Mouse (Mus musculus): ENCODE results near the gene Srsf7. TPM values are rescaled to one million over a fixed set of nuclear protein-coding genes. Genes with fewer than 3 reads are reported as not detected.
"Not testable (repeated sequence)": the region's sequence is repeated elsewhere in the genome, so short reads cannot be mapped to it uniquely, and the experiment has no call there.

Gene Srsf7
- total RNA-seq, 4 experiments from 2014 or later = 39.2 to 44.4 (median 41.9) TPM

DNA sequence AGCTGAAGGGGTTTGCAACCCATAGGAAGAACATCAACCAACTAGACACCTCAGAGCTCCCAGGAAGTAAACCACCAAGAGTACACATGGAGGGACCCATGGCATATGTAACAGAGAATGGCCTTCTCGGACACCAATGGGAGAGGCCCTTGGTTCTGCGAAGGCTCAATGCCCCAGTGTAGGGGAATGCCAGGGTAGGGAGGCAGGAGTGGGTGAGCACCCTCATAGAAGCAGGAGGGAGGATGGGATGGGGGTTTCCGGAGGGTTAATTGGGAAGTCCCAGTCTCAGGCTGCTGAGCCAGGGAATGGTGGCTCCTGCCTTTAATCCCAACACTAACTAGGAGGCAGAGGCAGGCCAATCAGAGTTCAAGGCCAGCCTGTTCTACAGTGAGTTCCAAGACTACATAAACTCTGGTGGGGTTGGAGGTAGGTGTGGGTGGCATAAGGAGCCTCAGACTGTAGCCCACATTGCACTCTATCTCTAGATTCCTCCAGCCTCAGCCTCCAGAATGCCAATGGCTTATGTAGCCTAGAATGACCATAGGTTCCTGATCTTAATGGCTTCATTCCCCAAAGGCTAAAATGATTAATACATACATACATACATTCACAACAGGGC lies 7.8 kb downstream of the Srsf7 start:
- no peak for DNase-seq (ENCODE audit: low spot score)

DNA sequence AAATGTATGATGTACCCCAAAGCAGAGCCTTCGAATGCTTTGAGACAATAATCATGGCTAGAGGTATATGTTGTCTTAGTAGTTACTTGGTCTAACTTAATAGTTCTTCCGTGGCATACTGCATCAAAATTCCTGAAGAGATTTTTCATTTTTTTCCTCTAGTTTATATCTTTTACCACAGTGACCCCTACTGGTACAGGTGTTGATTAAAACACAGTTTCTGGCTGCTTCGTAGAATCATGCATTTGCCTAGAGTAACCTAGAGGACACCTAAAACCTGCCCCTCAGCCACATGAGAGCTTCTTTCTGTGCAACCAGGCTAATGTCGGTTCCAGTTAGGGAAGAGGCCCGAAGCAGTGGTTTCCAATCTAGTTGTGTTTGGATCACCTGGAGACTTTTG lies 14.0 kb downstream of the Srsf7 start:
- DNase-seq (ENCODE audit: low spot score) = peak; percentile 24

DNA sequence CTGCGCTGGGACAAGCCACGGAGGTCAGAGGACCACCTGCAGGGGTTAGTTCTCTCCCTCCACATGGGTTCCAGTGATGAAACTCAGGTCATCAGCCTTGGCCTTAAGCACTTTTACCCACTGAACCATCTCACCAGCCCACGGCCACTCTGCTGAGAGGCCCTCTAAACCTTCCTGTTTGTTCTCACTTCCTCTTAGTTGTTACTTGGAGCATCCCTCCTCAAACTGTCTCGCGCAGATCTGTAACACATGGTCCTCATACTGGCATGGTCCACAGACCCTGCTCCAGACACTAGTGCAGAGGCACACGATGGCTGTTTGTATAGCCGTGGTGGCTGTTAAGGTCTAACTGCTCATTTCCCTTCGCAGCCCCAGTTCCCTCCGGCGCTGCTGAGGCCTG lies 23.5 kb downstream of the Srsf7 start:
- DNase-seq (ENCODE audit: low spot score) = no peak

DNA sequence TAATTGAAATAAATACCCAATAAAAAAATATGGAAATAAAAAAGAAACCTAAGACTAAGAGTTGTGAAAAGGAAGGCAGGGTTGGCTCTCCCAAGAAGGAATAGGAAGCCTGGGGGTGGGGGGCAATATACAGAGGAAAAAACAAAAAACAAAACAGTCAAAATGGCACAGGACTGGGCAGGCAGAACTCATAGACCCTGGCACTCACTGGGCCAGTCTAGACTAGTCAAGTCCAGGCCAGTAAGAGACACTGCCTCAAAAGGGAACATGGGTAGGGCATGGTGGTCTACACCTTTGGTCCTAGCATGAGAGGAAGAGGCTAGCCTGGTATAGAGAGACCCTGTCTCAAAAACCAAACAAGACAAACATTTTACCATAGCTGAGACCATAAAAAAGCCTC lies 26.6 kb downstream of the Srsf7 start:
- no peak for DNase-seq (ENCODE audit: low spot score)

DNA sequence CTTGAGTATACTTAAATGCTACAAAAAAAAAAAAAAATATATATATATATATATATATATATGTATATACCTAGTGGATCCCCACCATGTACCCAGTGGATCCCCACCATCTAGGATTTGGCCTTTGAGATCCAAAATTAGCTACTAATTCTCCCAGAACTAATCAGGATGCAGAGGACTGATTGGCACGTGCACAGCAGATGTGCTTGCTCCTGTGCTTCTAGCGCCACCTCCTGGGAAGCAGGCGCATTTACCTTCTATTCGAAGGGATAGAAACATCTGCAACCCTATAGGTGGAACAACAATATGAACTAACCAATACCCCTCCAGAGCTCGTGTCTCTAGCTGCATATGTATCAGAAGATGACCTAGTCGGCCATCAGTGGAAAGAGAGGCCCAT lies 27.1 kb downstream of the Srsf7 start:
- peak; percentile 78 for DNase-seq (ENCODE audit: low spot score)

DNA sequence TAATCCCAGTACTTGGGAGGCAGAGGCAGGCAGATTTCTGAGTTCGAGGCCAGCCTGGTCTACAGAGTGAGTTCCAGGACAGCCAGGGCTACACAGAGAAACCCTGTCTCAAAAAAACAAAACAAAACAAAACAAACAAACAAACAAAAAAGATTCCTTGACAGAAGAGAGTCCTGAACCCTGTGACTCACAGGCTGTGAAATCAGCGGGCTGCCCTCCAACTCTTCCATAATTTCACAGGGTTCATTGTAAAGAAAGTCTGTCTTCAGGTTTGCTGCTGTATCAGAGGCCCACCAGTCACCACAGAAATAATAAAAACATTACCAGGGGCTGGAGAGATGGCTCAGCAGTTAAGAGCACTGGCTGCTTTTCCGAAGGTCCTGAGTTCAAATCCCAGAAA lies 28.3 kb downstream of the Srsf7 start:
- DNase-seq (ENCODE audit: low spot score) = not testable (repeated sequence)

DNA sequence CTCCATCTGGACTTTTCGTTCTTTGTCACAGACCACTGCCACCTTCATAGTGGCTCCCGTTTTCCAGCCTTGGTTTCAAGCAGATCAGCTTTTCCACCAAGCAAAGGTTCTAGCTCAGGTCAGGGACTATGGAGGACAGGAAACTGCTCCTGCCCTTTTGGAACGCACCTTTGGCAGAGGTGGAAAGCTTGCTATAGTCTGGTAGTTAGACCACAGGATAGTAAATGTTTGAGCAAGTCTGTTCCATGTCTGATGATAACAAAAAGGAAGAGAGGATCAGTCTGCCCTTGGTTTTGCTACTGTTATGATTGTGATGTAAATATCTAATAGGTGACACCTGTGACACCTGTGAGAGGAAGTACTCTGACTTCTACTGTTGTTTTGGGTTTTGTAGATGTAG lies 31.1 kb downstream of the Srsf7 start:
- DNase-seq (ENCODE audit: low spot score) = no peak

DNA sequence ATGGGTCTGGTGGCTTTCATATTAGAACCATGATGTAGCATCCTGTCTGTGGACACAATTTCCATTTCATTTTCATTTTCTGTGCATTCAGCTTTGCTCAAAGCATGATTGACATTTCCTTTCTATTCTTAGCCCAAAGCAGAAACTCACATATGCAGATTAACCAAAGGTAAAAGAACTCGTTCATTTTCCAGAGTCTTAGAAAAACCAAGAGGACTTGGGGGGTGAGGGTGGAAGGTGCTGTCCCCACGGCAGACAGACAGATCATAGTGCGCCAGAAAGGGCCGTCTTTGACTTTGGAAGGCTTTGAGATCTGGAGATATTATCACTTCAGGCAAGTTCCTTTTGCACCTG lies 31.7 kb downstream of the Srsf7 start:
- no peak for DNase-seq (ENCODE audit: low spot score)

DNA sequence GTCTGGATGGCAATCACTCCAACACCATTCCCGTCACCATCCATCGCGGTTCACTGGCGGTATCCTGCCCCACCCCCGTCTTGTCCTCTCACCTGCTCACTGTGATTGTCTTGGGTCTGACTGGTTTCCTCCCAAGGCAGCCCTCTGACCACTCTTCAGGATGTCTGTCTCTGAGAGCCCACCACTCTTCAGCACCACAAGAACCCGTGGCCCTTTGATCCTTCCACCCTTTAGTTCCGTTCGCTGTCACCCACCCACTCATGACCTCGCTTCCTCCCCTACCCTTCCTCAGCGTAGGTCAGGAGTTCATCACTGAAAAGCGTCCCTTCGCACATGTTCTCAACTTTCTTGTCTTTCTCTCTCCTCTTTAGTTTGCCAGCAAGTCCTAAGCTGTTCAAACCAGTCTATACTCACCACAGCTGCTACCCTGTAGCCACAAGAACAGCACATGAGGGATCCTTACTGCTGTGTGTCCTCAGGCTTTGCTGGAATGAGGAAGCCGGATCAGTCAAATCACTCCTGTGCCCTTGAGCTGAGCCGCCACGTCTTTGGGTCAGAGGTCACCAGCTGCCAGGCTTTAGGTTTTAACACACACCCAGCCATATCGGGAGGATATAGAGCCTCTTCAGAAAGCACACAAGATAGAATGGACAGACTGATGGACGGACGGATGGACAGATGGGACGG lies 32.3 kb downstream of the Srsf7 start:
- DNase-seq (ENCODE audit: low spot score) = no peak

DNA sequence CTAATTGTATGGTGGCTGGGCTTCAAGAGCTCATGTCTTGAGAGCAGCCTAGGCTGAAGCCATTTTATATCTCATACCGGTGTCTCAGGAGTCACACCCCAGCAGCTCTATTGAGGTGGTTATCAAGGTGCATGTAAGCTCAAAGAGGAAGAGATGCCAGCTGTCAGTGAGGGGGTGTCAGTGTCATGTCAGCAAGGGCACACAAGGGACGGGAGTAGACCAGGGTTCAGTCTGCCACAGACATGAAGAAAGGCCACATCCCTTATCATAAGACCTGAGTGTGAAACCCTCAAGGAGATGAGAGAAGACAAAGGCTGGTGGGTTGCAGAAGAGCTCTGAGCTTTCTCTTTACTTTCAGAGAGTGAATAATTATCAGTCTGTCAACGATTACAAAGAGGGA lies 33.0 kb downstream of the Srsf7 start:
- DNase-seq (ENCODE audit: low spot score) = no peak

DNA sequence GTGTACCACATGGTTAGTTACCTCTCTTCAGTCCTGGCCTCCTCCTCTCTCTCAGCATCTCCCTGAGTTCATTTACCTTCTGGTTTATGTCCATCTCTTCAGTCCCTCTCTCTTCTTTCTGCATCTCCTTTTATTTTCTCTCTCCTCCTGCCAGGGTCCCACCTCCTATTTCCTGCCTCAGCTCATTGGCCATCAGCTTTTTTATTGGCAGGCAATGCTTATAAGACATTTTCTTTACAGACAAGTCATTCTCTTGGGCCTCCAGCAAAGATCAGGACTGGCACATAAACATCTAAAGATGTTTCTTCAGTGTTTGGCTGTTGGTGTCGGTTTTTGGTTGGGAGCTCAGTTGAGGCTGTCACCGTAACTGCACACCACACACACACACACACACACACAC lies 33.4 kb downstream of the Srsf7 start:
- no peak for DNase-seq (ENCODE audit: low spot score)

DNA sequence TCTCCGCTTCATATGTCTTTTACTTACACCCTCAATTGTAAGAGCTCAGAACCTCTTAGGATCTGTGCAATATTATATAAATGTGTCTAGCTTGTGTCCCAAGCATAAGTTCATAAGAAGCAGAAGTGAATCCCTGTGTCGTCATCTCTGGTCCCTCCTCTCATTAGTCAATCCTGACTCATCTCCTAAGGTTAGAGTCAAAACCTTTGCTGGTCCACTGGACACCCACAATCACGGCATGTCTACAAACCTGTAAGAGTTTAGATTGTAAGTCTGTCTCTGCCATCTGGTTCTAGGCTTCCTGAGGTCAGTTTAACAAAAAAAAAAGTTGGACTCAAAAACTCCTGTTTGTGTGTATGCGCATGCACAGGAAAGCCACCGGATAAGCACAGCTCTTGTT lies 34.3 kb downstream of the Srsf7 start:
- DNase-seq (ENCODE audit: low spot score) = no peak

DNA sequence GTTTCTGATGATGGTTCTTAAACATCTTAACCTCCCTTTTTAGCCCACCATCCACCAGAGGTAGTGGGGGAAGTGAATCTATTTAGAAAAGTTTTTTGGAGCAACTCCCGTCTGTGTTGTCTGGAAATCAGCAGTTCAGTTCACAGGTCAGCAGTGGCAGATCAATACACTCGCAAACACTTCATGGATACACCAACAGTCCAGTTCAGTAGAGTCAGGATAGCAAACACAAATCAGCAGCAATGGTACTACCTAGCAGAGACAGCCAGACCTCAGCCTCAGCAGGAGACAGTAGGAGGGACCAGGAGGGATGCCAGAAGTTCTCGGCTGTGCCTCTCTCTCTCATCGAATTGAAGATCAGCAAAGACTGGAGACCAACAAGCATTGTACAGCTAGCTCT lies 35.2 kb downstream of the Srsf7 start:
- DNase-seq (ENCODE audit: low spot score) = no peak

DNA sequence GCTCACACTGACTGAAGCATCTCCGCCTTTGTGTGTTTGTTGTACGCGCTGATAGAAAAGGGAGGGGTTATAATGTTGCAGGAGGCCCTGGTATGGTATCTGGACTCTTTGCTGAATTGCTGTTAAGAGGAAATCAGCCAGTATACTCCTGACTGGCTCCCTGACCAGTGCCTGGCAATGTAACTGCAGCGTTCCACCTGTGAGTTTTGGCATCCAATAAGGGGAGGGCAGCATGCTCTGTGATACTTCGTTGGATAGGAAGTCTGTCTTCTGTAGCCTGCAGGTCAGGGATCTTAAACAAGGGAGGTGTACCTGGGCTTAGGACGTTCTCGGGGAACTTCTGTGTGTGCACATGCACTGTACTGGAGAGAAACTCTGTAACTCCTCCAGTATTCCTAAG lies 36.2 kb downstream of the Srsf7 start:
- no peak for DNase-seq (ENCODE audit: low spot score)

DNA sequence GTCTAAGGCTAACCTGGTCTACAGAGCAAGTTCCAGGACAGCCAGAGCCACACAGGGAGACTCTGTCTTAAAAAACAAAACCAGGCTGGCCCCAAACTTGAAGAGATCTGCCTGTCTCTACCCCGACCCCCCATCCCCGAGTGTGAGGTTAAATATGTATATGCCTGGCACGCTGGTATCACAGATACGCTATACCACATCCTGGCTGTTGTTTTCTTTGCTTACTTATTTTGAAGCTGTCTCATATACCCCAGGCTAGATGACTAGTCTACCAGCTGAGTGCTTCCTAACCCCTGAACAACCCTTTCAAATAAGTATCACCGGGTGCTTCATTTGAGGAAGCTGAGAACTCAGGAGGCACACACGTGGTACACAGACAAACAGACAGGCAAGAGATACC lies 37.3 kb downstream of the Srsf7 start:
- no peak for DNase-seq (ENCODE audit: low spot score)

DNA sequence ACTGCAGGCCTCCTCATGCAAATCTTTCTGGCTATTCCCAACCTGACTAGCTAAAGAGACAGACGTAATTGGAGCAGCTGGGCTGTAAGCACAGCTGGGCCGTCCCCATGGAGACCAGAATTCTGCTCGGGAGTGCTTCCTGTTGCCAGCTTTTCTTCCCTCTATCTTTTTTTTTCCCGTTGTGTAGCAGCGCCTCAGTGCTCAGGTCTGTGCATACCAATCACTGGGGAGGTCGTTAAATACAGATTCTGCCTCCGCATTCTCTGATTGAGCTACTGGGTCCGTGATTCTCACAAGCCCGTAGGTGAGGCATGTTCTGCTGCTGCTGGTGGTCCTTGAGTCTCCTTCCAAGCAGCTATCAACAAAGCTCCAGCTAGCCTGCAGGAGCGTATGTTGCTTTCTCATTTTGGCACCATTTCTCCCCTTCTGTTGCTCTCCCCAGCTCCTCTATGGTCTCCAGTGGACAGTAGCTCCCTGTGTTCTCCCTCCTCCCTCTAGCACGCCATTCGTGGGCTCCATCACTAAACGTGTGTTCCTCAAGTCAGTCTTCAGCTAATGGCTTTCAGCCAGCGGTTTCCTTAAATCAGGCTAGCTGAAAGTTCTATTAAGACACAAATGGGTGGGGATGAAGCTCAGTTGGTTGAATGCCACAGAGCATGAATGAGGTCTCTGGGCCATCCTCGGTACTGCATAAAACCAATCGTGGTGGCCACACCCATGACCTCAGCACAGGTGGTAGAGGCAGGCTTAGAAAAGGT lies 38.5 kb downstream of the Srsf7 start:
- DNase-seq (ENCODE audit: low spot score) = peak; percentile 40

DNA sequence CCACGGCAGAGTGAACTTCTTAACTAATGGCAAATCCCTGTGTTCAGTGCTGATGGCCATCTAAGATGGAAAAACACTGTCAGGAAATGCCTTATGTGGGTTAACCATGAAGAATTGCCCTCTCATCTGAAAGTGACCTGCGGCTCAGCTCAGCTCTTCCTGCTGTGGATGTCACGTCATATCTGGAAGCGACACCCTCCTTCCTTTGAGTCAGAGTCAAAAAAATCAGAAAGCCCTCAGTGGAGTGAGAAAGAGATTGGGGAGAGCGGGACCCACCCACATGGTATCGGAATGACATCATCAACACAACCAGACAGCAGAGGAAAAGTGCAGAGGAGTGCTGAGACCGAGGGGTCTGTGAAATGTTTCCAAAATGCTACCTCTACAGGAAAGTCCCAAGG lies 39.3 kb downstream of the Srsf7 start:
- DNase-seq (ENCODE audit: low spot score) = peak; percentile 32

DNA sequence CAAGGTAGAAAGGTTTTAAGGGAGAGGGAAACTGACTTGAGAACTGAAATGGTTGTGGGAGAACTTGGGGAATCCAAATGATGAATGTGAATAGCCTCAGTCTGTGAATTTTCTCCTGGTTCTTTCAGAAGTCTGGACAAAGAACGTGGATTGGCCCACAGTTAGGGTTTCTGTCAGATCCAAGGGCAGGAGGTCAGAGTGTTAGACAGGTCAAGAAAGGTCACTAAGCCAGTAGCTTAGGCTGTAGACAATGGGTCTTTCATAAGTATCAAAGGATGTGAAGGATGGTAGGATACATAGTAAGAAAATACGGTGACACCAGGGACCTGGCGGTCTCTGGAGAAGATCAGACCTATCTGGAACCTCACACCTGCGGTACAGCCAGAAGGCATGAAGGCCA lies 39.7 kb downstream of the Srsf7 start:
- DNase-seq (ENCODE audit: low spot score) = no peak

DNA sequence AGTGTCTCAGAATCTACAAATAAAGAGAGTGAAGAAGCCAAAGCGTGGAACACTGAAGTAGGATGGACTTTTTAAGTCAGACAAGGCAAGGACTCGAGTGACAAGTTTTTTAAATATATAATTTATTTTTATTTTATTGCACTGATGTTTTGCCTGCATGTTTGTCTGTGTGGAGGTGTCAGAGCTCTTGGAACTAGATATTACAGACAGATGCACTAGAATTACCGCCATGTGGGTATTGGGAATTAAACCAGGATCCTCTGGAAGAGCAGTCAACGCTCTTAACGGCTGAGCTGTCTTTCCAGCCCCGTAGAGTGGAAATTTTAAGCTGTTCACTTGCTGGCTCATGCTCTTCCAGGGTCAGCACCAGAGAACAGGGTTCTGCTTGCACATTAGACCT lies 40.8 kb downstream of the Srsf7 start:
- DNase-seq (ENCODE audit: low spot score) = no peak

DNA sequence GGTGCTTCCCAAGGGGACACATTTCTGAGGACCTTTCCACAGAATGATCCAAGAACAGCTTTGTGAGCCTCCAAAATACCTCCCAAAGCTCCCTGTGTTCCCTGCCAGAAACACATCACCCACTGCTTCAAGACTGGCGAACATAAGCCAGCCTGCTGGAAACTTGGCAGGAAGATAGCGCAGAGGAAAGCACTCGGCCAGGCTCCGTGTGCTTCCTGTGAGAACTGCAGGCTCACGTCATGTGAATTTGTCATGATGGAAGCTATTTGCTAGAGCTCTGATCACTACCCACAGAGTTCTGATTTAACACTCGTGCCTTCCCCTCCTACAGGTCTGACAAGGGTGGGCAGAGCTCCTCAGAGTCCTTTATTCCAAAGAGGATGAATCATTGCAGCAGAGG lies 41.4 kb downstream of the Srsf7 start:
- DNase-seq (ENCODE audit: low spot score) = peak; percentile 68

DNA sequence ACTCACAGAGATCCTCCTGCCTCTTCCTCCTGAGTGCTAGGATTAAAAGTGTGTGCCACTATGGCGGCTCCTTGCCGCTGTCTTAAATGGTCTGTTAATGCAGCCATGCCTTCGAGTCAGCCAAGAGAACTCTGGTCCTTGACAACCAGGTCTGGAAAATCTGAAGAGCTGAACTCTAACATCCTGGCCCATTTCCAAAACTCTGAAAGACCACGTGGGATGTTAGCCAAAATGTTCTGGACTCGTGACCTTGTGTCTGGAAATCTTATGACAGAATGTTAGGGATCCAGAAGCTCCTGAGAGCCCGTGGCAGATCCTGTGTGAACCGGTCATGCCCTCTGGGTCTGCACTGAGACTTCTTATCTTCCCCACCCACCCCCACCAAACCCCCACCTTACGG lies 43.1 kb downstream of the Srsf7 start:
- no peak for DNase-seq (ENCODE audit: low spot score)

DNA sequence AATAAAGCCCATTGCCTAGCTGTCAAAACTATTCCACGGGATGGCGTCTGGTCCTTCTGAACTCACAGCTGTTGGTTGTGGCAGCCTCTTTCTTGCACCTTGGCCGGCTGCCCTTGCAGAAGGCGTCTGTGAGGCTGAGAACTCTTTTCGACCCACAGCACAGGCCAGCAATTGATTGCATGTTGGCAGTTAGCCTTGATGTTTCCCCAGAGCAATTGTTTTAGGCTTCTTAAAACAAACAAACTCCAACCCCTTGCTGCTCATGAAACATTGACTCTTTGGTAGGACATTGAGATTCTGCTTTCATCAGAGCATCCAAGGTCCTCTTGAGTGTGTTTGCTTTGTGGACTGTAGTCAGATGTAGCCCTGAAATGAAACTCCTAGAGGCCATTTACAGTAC lies 46.7 kb downstream of the Srsf7 start:
- DNase-seq (ENCODE audit: low spot score) = peak; percentile 85

DNA sequence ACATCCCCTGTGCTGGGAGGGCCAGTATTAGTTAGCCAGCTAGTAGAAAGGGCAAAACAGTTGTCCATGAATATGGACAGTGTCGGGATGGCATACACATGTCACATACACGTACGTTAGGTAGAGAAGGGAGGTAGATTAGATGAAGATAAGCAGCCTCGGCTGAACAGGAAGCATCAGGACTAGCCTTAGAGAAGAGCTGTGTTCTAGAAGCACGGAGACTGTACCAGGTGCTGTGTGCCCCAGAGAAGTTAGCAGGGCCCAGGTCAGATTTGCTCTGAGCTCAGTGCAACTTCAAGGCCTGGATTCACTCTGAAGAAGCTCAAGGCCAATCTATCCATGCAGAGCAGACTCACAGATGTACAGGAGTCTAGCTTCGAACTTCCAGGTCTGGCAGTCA lies 49.6 kb downstream of the Srsf7 start:
- DNase-seq (ENCODE audit: low spot score) = no peak
